Mouse (Mus musculus) MEL (cell line): Measurements from ENCODE around the gene Dnah17. TPM values are rescaled to one million over a fixed set of nuclear protein-coding genes. Genes with fewer than 3 reads are reported as not detected.

Experiments used
- DNase-seq: peaks from one replicate; pipeline ENCODE4 v3.0.0; 2011; ENCODE audit warnings: low read depth, low spot score
- H3K27ac ChIP-seq: 2 replicates; pipeline ENCODE4 v1.5.1; 2012; ENCODE audit warnings: low read depth, mild to moderate bottlenecking, control low read depth, low read length, moderate library complexity; ENCODE audit not compliant: control insufficient read depth
- H3K27me3 ChIP-seq, 2 experiments: fragments of 150-350 bp in 1 of 2; sonication (generic) in 1 of 2; 2 replicates each; pipeline ENCODE4 v1.6.1; 2012; ENCODE audit warnings: low read length in 2 of 2, mild to moderate bottlenecking in 2 of 2, improper control_type of control experiment in 1 of 2, moderate library complexity in 1 of 2; ENCODE audit not compliant: insufficient read depth in 2 of 2, control insufficient read depth in 1 of 2
- H3K36me3 ChIP-seq, 2 experiments: 2 replicates each; pipeline ENCODE4 v1.6.1; 2012 to 2014; ENCODE audit warnings: low read length in 2 of 2, improper control_type of control experiment in 1 of 2, inconsistent platforms in 1 of 2, mild to moderate bottlenecking in 1 of 2; ENCODE audit not compliant: insufficient read depth in 2 of 2, control insufficient read depth in 1 of 2
- H3K4me1 ChIP-seq, 2 experiments: fragments of 150-350 bp in 1 of 2; sonication (generic) in 1 of 2; 2 replicates each; pipeline ENCODE4 v1.6.1; 2012; ENCODE audit warnings: low read length in 2 of 2, improper control_type of control experiment in 1 of 2, mild to moderate bottlenecking in 1 of 2; ENCODE audit not compliant: insufficient read depth in 2 of 2, control insufficient read depth in 1 of 2
- H3K4me3 ChIP-seq, 2 experiments: fragments of 150-350 bp in 1 of 2; sonication (generic) in 1 of 2; 2 replicates each; pipeline ENCODE4 v1.5.1; 2012; ENCODE audit warnings: low read depth in 2 of 2, low read length in 2 of 2, mild to moderate bottlenecking in 2 of 2, moderate library complexity in 2 of 2, control low read depth in 1 of 2, improper control_type of control experiment in 1 of 2; ENCODE audit not compliant: control insufficient read depth in 1 of 2, insufficient read depth in 1 of 2
- H3K79me2 ChIP-seq: 2 replicates; pipeline ENCODE4 v1.6.1; 2012; ENCODE audit warnings: mild to moderate bottlenecking, low read length, moderate library complexity; ENCODE audit not compliant: control insufficient read depth, poor library complexity, insufficient read depth
- H3K9ac ChIP-seq: 2 replicates; pipeline ENCODE4 v1.6.1; 2012; ENCODE audit warnings: low read depth, mild to moderate bottlenecking, control low read depth, low read length, moderate library complexity; ENCODE audit not compliant: control insufficient read depth, poor library complexity, severe bottlenecking
- H3K9me3 ChIP-seq: fragments of 150-350 bp; sonication (generic); replicated peaks from 2 replicates; pipeline ENCODE4 v1.6.1; 2012; ENCODE audit warnings: mild to moderate bottlenecking, low read length, improper control_type of control experiment, moderate library complexity; ENCODE audit not compliant: insufficient read depth
- BHLHE40 ChIP-seq: IDR thresholded peaks from 2 replicates; pipeline ENCODE4 v1.6.1; 2012; ENCODE audit warnings: low read depth, mild to moderate bottlenecking, inconsistent platforms, low read length, improper control_type of control experiment, borderline replicate concordance
- CTCF ChIP-seq, 3 experiments: IDR thresholded peaks in 2 of 3; conservative IDR thresholded peaks in 1 of 3; 2 replicates each; pipeline ENCODE4 v1.5.1; 2011 to 2012; ENCODE audit warnings: low read length in 3 of 3, low read depth in 2 of 3, mild to moderate bottlenecking in 2 of 3, improper control_type of control experiment in 1 of 3, inconsistent platforms in 1 of 3, mixed read lengths in 1 of 3, moderate library complexity in 1 of 3; ENCODE audit not compliant: control insufficient read depth in 1 of 3, insufficient read depth in 1 of 3, poor library complexity in 1 of 3, severe bottlenecking in 1 of 3
- ELF1 ChIP-seq: IDR thresholded peaks from 2 replicates; pipeline ENCODE4 v1.6.1; 2014; ENCODE audit warnings: low read depth, mild to moderate bottlenecking, inconsistent platforms, low read length, improper control_type of control experiment, moderate library complexity
- GABPA ChIP-seq: IDR thresholded peaks from 2 replicates; pipeline ENCODE4 v1.6.1; 2012; ENCODE audit warnings: low read depth, mild to moderate bottlenecking, inconsistent platforms, low read length, improper control_type of control experiment, moderate library complexity
- GATA1 ChIP-seq: IDR thresholded peaks from 2 replicates; pipeline ENCODE4 v1.6.1; 2011; ENCODE audit warnings: low read depth, low read length, improper control_type of control experiment
- HCFC1 ChIP-seq: IDR thresholded peaks from 2 replicates; pipeline ENCODE4 v1.6.1; 2012; ENCODE audit warnings: low read depth, mild to moderate bottlenecking, inconsistent platforms, low read length, improper control_type of control experiment, moderate library complexity
- KAT2A ChIP-seq: conservative IDR thresholded peaks from 2 replicates; pipeline ENCODE4 v1.6.1; 2012; ENCODE audit warnings: low read depth, low read length, improper control_type of control experiment, inconsistent platforms
- MEF2A ChIP-seq: IDR thresholded peaks from 2 replicates; pipeline ENCODE4 v1.6.1; 2014; ENCODE audit warnings: low read depth, mild to moderate bottlenecking, inconsistent platforms, low read length, improper control_type of control experiment; ENCODE audit not compliant: poor library complexity, insufficient replicate concordance, severe bottlenecking; ENCODE audit errors: extremely low read depth
- MXI1 ChIP-seq: IDR thresholded peaks from 2 replicates; pipeline ENCODE4 v1.6.1; 2011; ENCODE audit warnings: mild to moderate bottlenecking, low read depth, low read length, improper control_type of control experiment
- MYB ChIP-seq: IDR thresholded peaks from 2 replicates; pipeline ENCODE4 v1.6.1; 2011; ENCODE audit warnings: mild to moderate bottlenecking, low read depth, low read length, improper control_type of control experiment
- NELFE ChIP-seq: IDR thresholded peaks from 2 replicates; pipeline ENCODE4 v1.6.1; 2011; ENCODE audit warnings: low read depth, low read length, improper control_type of control experiment
- NRF1 ChIP-seq: IDR thresholded peaks from 2 replicates; pipeline ENCODE4 v1.6.1; 2014; ENCODE audit warnings: low read depth, mild to moderate bottlenecking, inconsistent platforms, low read length, improper control_type of control experiment, moderate library complexity; ENCODE audit not compliant: poor library complexity, insufficient read depth, severe bottlenecking
- SIN3A ChIP-seq: IDR thresholded peaks from 2 replicates; pipeline ENCODE4 v1.6.1; 2012; ENCODE audit warnings: low read length, improper control_type of control experiment, inconsistent platforms
- TAL1 ChIP-seq: IDR thresholded peaks from 2 replicates; pipeline ENCODE4 v1.6.1; 2012; ENCODE audit warnings: mild to moderate bottlenecking, inconsistent platforms, low read length, moderate library complexity, mixed read lengths
- TBP ChIP-seq: IDR thresholded peaks from 2 replicates; pipeline ENCODE4 v1.8.0; 2011; ENCODE audit warnings: low read depth, low read length, improper control_type of control experiment
- TCF12 ChIP-seq: IDR thresholded peaks from 2 replicates; pipeline ENCODE4 v1.6.1; 2014; ENCODE audit warnings: low read depth, mild to moderate bottlenecking, inconsistent platforms, low read length, improper control_type of control experiment, moderate library complexity
- UBTF ChIP-seq: IDR thresholded peaks from 2 replicates; pipeline ENCODE4 v1.6.1; 2012; ENCODE audit warnings: low read depth, mild to moderate bottlenecking, inconsistent platforms, low read length, improper control_type of control experiment, moderate library complexity, borderline replicate concordance; ENCODE audit not compliant: insufficient read depth
- USF2 ChIP-seq, 2 experiments: IDR thresholded peaks; 2 replicates each; pipeline ENCODE4 v1.6.1; 2011 to 2012; ENCODE audit warnings: improper control_type of control experiment in 2 of 2, low read length in 2 of 2, borderline replicate concordance in 1 of 2, inconsistent platforms in 1 of 2, low read depth in 1 of 2, mild to moderate bottlenecking in 1 of 2; ENCODE audit not compliant: insufficient read depth in 1 of 2
- ZC3H11A ChIP-seq: IDR thresholded peaks from 2 replicates; pipeline ENCODE4 v1.6.1; 2012; ENCODE audit warnings: low read depth, mild to moderate bottlenecking, inconsistent platforms, low read length, improper control_type of control experiment
- ZMIZ1 ChIP-seq: IDR thresholded peaks from 2 replicates; pipeline ENCODE4 v1.6.1; 2012; ENCODE audit warnings: low read depth, mild to moderate bottlenecking, inconsistent platforms, low read length, improper control_type of control experiment, moderate library complexity
- polyA plus RNA-seq, 2 experiments: library from polyadenylated mRNA; stranded (reverse) in 1 of 2; unstranded in 1 of 2; fragments of >175 nt in 1 of 2; fragments of >200 nt in 1 of 2; gene quantifications; 2 replicates each; pipeline versions ENCODE4 v1.2.1 to v1.2.4; 2012; ENCODE audit warnings: low replicate concordance in 2 of 2, low read depth in 1 of 2; ENCODE audit not compliant: insufficient read length in 2 of 2, insufficient read depth in 1 of 2, missing spikeins in 1 of 2
- total RNA-seq: library from RNA; depleted of rRNA; stranded (reverse); fragments of 300-350 nt; gene quantifications from 2 replicates; pipeline ENCODE4 v1.2.3, GENCODE M21; 2012

Dnah17 gene
- total and polyA plus RNA-seq, 3 experiments = 0.04 to 0.21 TPM; not detected in 1

- Histone ChIP-seq H3K9me3 (no peaks in the 10 kb centered on the region), H3K27ac (no peak overlapping the region), H3K9ac (no peak overlapping the region), H3K4me3 (no peak overlapping the region), H3K4me1 (no peaks in the 10 kb centered on the region), H3K27me3 (no peaks in the 10 kb centered on the region), H3K79me2 (no peaks in the 10 kb centered on the region), H3K36me3 (no peaks in the 10 kb centered on the region)
- no peak for TF ChIP-seq UBTF
- no peak for TF ChIP-seq MEF2A
- DNase-seq = no peak
These were observed 31.8 kb upstream of the Dnah17 start for GRCm38 (mm10) chr11:118162245-118162644.

DNA sequence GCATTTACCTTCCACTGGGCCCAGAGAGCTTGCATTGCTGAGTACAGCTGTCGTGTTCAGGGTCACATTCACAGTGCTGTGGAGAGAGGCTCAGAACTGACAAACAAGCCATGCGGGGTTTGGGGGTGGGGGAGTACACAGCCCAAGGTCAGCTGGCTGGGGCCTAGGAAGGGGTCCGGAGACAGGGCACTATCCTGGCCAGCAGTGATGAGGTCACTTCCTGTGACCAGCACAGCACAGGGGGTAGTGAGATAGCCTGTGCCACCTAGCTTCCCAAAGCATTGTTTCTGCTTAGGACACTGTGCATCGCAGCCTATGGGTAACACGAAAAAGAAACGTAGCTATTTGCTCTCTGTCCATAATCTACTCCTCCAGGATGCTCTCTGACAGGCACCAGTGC lies 30.8 kb upstream of the Dnah17 start:
- no peaks in the 10 kb centered on the region for H3K79me2 ChIP-seq
- H3K27ac ChIP-seq = no peak overlapping the region
- no peaks in the 10 kb centered on the region for H3K36me3 ChIP-seq
- no peak overlapping the region for H3K4me3 ChIP-seq
- no peak overlapping the region for H3K9ac ChIP-seq
- H3K27me3 ChIP-seq = no peaks in the 10 kb centered on the region
- TF ChIP-seq MXI1 (no peak), SIN3A (no peak), ZC3H11A (no peak), GABPA (no peak), USF2 (IDR thresholded peaks at IDR 0.05; ENCODE audit: borderline replicate concordance in 1 of 2, insufficient read depth in 1 of 2, low read depth in 1 of 2, low read length in 2 of 2) (no peak), NRF1 (no peak), TBP (no peak), ELF1 (no peak), ZMIZ1 (no peak), KAT2A (no peak), TCF12 (no peak), CTCF (IDR thresholded peaks at IDR 0.05 in 2 of 3, conservative IDR thresholded peaks at IDR 0.05 in 1 of 3; ENCODE audit: control insufficient read depth in 1 of 3, insufficient read depth in 1 of 3, low read depth in 2 of 3, low read length in 3 of 3, poor library complexity in 1 of 3, severe bottlenecking in 1 of 3) (no peak), TAL1 (no peak), GATA1 (no peak), NELFE (no peak), BHLHE40 (no peak), HCFC1 (no peak), UBTF (no peak), MYB (no peak)
- H3K9me3 ChIP-seq = no peaks in the 10 kb centered on the region
- no peak for DNase-seq
- H3K4me1 ChIP-seq = no peaks in the 10 kb centered on the region
